Mouse (Mus musculus): ENCODE results near the gene Ubtd2. TPM values are rescaled to one million over a fixed set of nuclear protein-coding genes. Genes with fewer than 3 reads are reported as not detected.

The Ubtd2 gene
- polyA plus RNA-seq, 1 experiment: 1.6 TPM

DNA sequence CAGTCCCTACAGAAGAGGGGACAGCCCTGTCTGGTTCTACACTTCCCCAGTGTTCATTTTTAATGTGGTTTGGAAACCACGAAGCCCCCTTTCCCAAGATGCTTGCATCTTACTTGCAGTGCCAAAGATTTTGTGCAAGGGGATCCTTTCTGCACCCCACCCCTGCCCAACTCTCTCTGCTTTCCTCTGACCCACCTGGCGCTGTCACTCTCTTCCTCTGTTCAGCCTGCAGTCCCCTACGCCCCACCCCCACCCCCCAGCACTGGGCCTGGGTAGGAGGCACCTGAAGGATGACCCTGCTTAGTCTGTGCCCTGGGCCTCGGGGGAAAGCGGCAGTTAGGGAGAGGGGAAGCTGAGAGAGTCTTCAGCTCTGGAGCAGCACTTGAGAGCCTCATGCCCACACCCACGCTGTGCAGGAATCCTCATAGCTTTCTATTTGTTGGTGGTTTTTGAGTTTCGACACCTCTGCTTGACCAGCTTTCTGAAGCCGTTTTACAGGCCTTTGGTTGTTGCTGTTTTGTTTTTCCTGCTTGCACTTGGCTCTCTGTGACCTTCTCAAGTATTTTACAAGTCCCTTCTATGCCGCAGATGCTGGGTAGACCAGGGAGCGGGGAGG lies 30.0 kb upstream of the Ubtd2 start:
- H3K27ac ChIP-seq (ENCODE audit: insufficient read depth, low read depth, low read length): no peak overlapping the region
- H3K4me3 ChIP-seq (ENCODE audit: low read depth, low read length): no peak overlapping the region
- H3K27me3 ChIP-seq (ENCODE audit: control insufficient read depth, insufficient read depth, low read length): no peaks in the 10 kb centered on the region
- WGBS: 82% methylated on average over 10 of the region's 10 CpGs
- H3K36me3 ChIP-seq (ENCODE audit: control insufficient read depth, insufficient read depth, low read length): no peaks in the 10 kb centered on the region
- no peaks in the 10 kb centered on the region for H3K4me1 ChIP-seq (ENCODE audit: control insufficient read depth, insufficient read depth, insufficient read length, low read length)
- TF ChIP-seq POLR2A (IDR thresholded peaks at IDR 0.05; ENCODE audit: low read depth, low read length) (no peak), CTCF (IDR thresholded peaks at IDR 0.05; ENCODE audit: extremely low read depth, insufficient read length, insufficient replicate concordance, low read depth, low read length) (no peak)

DNA sequence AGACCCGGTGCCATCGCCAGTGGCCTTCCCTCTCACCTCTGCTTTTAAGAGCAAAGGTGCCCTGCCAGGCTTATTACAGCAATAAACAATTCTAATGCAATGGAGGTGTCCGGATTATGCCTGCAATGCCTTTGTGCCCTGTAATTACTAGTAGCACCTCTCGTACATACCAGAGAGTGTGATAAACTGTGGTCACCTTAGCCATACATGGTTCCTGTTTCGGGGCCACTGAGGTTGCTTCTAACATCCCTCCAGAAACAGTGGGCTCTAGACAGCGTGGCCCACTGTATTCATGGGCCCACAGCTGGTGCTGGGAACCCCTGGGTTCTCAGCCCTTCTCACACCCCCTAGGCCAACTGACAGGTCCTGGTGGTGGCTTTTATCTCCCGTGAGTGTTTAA lies 27.6 kb upstream of the Ubtd2 start:
- WGBS: 59% methylated on average over 7 of the region's 7 CpGs
- no peaks in the 10 kb centered on the region for H3K36me3 ChIP-seq (ENCODE audit: control insufficient read depth, insufficient read depth, low read length)
- TF ChIP-seq POLR2A (IDR thresholded peaks at IDR 0.05; ENCODE audit: low read depth, low read length) (no peak), CTCF (IDR thresholded peaks at IDR 0.05; ENCODE audit: extremely low read depth, insufficient read length, insufficient replicate concordance, low read depth, low read length) (no peak)
- no peaks in the 10 kb centered on the region; the same call in 1 of the 2 replicates for H3K27me3 ChIP-seq (ENCODE audit: control insufficient read depth, insufficient read depth, low read length)
- no peak overlapping the region for H3K4me3 ChIP-seq (ENCODE audit: low read depth, low read length)
- H3K4me1 ChIP-seq (ENCODE audit: control insufficient read depth, insufficient read depth, insufficient read length, low read length): no peaks in the 10 kb centered on the region
- no peak overlapping the region for H3K27ac ChIP-seq (ENCODE audit: insufficient read depth, low read depth, low read length)

DNA sequence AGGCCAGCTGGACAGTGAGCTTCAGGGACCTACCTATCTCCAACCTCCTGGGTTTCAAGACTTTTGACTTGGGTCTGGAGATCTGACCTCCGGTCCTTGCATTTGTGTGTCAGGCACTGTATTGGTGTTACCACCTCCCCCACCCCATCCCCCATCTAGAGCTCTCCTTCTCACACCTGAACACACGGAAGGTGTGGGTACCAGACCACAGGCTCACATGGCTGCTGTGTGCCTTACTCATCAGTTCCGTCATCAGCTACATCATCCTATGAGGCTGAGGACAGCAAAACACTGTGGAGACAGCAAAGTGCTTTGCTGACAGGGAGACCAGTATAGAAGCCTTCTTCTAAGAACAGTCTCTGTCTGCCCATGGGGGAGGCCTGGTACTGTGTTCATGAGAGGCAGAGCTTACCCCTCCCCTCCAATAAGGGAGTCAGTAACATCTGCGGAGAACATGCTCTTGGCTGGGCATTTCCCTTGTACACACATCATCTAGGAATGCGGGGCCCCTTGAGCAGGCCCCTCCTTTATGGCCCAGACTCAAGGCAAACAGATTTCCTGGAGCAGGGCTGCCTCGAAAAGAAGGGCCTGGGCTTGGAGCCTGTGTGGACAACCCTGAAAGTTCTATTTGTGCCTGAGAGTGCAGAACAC lies 19.6 kb upstream of the Ubtd2 start:
- H3K27ac ChIP-seq (ENCODE audit: insufficient read depth, low read depth, low read length): no peak overlapping the region
- 44% methylated on average over 6 of the region's 6 CpGs for WGBS
- no peaks in the 10 kb centered on the region; the same call in 1 of the 2 replicates for H3K27me3 ChIP-seq (ENCODE audit: control insufficient read depth, insufficient read depth, low read length)
- TF ChIP-seq CTCF (IDR thresholded peaks at IDR 0.05; ENCODE audit: extremely low read depth, insufficient read length, insufficient replicate concordance, low read depth, low read length) (no peak), POLR2A (IDR thresholded peaks at IDR 0.05; ENCODE audit: low read depth, low read length) (no peak)
- no peak overlapping the region for H3K4me3 ChIP-seq (ENCODE audit: low read depth, low read length)
- no peaks in the 10 kb centered on the region for H3K36me3 ChIP-seq (ENCODE audit: control insufficient read depth, insufficient read depth, low read length)
- no peaks in the 10 kb centered on the region for H3K4me1 ChIP-seq (ENCODE audit: control insufficient read depth, insufficient read depth, insufficient read length, low read length)

DNA sequence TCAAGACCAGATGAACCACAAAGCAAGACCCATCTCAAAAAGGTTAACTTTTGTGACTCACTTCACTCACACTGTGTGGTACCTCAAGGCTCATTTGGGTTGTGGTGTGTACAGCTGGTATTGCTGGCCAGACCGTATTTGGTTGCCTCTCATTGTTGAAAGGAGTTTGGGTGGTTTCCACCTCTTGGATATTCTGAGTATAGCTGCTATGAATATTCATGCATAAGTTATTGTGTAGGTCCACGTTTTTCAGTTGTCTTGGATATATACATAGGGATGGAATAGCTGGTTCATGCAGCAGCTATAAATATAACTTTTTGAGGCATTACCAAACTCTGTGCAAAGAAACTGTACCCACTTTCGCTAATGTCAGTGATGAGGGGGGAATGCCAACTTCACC lies 12.6 kb upstream of the Ubtd2 start:
- Histone ChIP-seq H3K27ac (ENCODE audit: insufficient read depth, low read depth, low read length) (no peak overlapping the region), H3K4me1 (ENCODE audit: control insufficient read depth, insufficient read depth, insufficient read length, low read length) (no peaks in the 10 kb centered on the region), H3K36me3 (ENCODE audit: control insufficient read depth, insufficient read depth, low read length) (no peaks in the 10 kb centered on the region), H3K27me3 (ENCODE audit: control insufficient read depth, insufficient read depth, low read length) (no peaks in the 10 kb centered on the region), H3K4me3 (ENCODE audit: low read depth, low read length) (no peak overlapping the region)
- 80% methylated on average over 3 of the region's 3 CpGs for WGBS
- TF ChIP-seq CTCF (IDR thresholded peaks at IDR 0.05; ENCODE audit: extremely low read depth, insufficient read length, insufficient replicate concordance, low read depth, low read length) (no peak), POLR2A (IDR thresholded peaks at IDR 0.05; ENCODE audit: low read depth, low read length) (no peak)

DNA sequence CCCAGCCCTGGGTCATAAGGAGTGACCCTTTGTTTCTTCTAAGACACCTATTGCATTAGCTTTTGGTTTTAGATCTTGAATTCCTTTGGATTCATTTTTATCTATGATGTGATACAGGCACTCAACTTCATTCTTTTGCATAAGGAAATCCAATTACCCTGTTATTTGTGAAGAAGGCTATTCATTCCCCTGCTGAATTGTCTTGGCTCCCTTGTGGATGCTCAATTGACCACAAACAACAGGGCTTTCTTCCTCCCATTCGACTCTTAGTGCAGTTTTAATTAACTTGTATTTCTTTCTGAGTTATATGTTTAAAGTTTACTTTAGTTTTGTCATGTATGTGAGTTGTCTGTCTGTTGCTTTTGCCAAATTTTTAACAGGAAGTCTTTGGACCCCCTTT lies 10.9 kb upstream of the Ubtd2 start:
- Histone ChIP-seq H3K4me1 (ENCODE audit: control insufficient read depth, insufficient read depth, insufficient read length, low read length) (no peaks in the 10 kb centered on the region), H3K36me3 (ENCODE audit: control insufficient read depth, insufficient read depth, low read length) (no peaks in the 10 kb centered on the region), H3K27me3 (ENCODE audit: control insufficient read depth, insufficient read depth, low read length) (no peaks in the 10 kb centered on the region), H3K4me3 (ENCODE audit: low read depth, low read length) (no peak overlapping the region), H3K27ac (ENCODE audit: insufficient read depth, low read depth, low read length) (no peak overlapping the region)
- WGBS: 42% methylated on average over 1 of the region's 1 CpGs
- no peak for TF ChIP-seq POLR2A (IDR thresholded peaks at IDR 0.05; ENCODE audit: low read depth, low read length)
- no peak for TF ChIP-seq CTCF (IDR thresholded peaks at IDR 0.05; ENCODE audit: extremely low read depth, insufficient read length, insufficient replicate concordance, low read depth, low read length)

DNA sequence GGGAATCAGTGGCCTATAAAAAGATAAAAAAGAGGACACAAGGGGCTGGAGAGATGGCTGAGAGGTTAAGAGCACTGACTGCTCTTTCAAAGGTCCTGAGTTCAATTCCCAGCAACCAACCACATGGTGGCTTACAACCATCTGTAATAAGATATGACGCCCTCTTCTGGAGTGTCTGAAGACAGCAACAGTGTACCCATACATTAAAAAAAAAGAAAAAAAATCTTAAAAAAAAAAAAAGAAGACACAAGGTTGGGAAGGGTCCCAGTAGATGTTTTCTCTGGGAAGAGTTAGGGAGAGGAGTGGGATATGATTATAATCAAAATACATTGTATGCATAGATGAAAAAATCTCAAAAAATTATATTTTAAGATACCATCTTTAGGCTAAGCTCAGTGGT lies 10.0 kb upstream of the Ubtd2 start:
- H3K36me3 ChIP-seq (ENCODE audit: control insufficient read depth, insufficient read depth, low read length): no peaks in the 10 kb centered on the region
- H3K4me1 ChIP-seq (ENCODE audit: control insufficient read depth, insufficient read depth, insufficient read length, low read length): no peaks in the 10 kb centered on the region
- no peak for TF ChIP-seq CTCF (IDR thresholded peaks at IDR 0.05; ENCODE audit: extremely low read depth, insufficient read length, insufficient replicate concordance, low read depth, low read length)
- no peak for TF ChIP-seq POLR2A (IDR thresholded peaks at IDR 0.05; ENCODE audit: low read depth, low read length)
- H3K4me3 ChIP-seq (ENCODE audit: low read depth, low read length): no peak overlapping the region
- H3K27ac ChIP-seq (ENCODE audit: insufficient read depth, low read depth, low read length): no peak overlapping the region
- no peaks in the 10 kb centered on the region for H3K27me3 ChIP-seq (ENCODE audit: control insufficient read depth, insufficient read depth, low read length)
- 68% methylated on average over 1 of the region's 1 CpGs for WGBS

DNA sequence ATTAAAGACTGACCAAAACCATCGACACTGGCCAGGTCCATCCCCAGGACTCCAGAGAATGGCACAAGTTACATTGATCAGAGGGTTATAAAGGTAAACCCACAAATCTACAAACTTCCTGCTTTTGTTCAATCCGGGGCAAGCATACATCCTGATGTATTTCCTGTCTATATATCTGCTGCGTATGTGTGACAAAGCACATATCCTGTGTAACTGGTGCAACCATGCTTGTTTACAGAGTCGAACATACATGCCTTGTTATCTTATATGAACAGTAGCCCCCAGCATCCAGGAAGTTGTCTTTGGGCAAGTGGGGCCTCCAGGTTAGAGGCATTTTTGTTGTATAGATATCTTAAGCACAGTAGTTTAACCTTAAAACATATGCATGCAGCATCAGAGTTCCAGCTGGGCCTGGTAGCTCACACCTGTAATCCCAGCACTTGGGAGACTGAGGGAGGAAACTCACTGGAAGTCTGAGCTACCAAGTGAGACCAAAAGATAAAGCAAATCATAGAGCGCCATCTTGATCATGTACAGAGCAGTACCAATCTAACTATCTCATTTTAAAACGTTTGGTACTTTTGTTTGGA lies 9.4 kb upstream of the Ubtd2 start:
- no peaks in the 10 kb centered on the region for H3K27me3 ChIP-seq (ENCODE audit: control insufficient read depth, insufficient read depth, low read length)
- no peaks in the 10 kb centered on the region for H3K4me1 ChIP-seq (ENCODE audit: control insufficient read depth, insufficient read depth, insufficient read length, low read length)
- H3K36me3 ChIP-seq (ENCODE audit: control insufficient read depth, insufficient read depth, low read length): no peaks in the 10 kb centered on the region
- no peak overlapping the region for H3K4me3 ChIP-seq (ENCODE audit: low read depth, low read length)
- 67% methylated on average over 6 of the region's 6 CpGs for WGBS
- TF ChIP-seq POLR2A (IDR thresholded peaks at IDR 0.05; ENCODE audit: low read depth, low read length) (no peak), CTCF (IDR thresholded peaks at IDR 0.05; ENCODE audit: extremely low read depth, insufficient read length, insufficient replicate concordance, low read depth, low read length) (no peak)
- H3K27ac ChIP-seq (ENCODE audit: insufficient read depth, low read depth, low read length): no peak overlapping the region

Data from small intestine, adult 2 months (tissue).